Mouse (Mus musculus): ENCODE measurements around the gene Col16a1.

Gene Col16a1

GRCm38 (mm10) chr4:130130641-130131350, 83.2 kb downstream of the Col16a1 start:
- peak; percentile 46 for DNase-seq (ENCODE audit: low read depth, low spot score)

- no peak for DNase-seq (ENCODE audit: low read depth, low spot score)
Measured at GRCm38 (mm10) chr4:130131448-130132105, 83.9 kb downstream of the Col16a1 start.

DNA sequence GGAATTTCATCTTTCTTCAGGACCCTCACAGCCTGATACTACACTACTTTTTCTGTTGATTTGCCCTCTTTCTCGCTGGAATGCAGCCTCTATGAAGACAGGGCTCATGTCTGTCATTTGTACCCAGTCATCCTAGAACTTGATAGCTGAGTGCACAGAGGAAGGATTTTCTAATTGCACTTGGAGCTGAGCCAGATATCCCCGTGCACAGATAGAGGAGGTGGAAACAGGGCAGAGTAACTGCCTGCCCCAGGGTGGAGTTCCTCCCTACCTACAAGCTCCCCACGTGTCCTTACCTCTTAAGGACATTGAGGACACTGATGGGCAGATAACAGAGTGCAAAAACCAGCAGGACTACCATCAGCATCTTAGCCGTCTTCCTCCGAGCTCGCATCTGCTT, 85.8 kb downstream of the Col16a1 start:
- no peak for DNase-seq (ENCODE audit: low read depth, low spot score)

DNA sequence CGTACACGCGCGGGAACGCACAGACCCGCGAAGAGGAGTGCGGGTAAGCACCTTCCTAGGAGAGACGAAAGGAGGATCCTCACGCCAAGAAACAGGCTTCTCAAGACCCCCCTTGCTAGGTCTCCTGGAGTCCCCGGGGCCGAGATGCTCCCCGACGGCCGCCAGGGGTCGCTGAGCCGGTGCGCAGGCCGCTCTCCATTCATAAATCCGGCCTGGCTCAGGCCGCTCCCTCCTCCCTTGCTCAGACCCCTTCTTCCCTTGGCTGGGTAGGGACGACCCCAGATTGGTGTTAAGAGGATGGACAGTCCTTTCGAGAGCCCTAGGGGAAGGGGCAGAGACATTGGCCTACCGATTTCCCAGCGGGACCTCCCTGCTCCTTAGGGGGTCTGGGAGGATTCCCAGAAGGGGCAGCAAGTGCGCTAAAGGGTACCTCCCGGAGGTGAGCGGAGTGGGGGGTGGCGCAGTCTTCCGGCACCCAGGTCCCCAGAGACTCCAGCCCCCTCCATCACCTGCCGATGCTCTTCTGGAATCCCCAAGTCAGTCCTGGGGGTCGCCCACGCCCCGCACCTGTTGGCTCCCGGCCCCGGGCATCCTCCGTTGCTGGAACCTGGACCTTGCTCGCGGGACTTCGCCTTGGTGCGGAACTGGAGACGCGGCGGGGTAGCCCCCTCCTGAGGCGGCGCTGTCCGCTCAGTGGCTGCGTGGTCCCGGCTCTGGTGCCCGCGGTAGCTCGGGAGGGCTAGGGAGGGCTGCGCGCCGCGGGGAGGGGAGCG, 91.0 kb downstream of the Col16a1 start:
- peak; percentile 82 for DNase-seq (ENCODE audit: low read depth, low spot score)

DNA sequence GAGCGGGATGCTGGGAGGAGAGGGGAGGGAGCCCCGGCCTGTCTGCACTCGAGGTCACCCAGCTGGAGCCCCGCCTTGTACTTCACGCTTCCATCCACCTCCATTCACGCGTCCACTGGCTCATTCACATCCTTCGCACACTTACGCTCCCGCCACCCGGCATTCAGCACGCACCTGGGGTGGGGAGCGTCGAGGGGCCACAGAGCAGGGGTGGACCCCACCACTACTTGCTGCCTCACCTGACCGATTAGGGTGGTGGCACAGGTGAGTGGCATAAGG, 91.5 kb downstream of the Col16a1 start, which contains the start of gene Hcrtr1:
TSS of gene Hcrtr1 (minus strand) at position 146 of the 279 bp plus-strand sequence.
- peak; percentile 42 for DNase-seq (ENCODE audit: low read depth, low spot score)

DNA sequence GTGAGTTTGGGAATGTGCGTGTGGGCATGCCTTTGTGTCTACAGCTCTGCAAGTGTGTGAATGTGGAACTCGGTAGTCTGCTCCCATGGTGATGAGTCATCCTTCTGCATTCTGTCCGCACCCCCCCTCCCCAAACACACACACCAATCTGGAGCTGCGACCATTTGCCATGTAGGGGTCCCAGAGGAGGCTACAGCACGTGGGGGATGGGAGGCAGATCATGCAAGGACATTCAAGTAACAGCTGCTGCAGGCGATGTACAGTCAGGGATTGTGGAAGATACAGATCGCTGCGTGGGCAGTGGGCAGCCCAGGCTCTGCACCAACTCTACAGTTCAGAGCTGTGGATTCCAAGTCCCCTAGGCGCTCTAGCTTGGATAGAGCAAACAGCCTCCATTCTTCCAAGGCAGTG, 93.4 kb downstream of the Col16a1 start:
- no peak for DNase-seq (ENCODE audit: low read depth, low spot score)

DNA sequence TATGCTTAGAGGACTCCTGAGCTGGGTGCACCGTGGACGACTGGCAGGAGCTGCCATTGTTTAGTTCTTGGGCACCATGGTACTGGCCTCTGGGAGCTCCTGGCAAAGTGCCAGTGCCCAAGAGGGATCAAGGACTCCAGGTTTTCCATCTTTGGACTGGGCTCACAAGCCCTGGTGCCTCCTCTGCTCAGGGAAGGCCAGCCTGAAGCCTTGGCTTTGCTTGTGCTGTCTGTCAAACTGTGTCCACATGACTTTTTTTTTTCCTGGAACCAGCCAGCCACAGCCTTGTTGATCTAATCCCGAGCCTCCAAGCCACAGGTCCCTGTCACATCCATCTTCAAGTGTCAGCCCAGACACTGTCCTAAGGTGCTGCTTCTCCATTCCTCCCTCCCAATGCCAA, 94.1 kb downstream of the Col16a1 start:
- DNase-seq (ENCODE audit: low read depth, low spot score) = no peak

GRCm38 (mm10) chr4:130148405-130148804, 100.8 kb downstream of the Col16a1 start:
- no peak for DNase-seq (ENCODE audit: low read depth, low spot score)

All from R1 (cell line).